In genomic region chr9:15802413-15803027, GRCm38 (mm10) we compare ENCODE assay signal across 14 mouse cellular contexts.
"Had no signal": no experiment of that assay in that cellular context is flagged by ENCODE, and none has a peak within 500 bp of the region (broad histone marks: within the 10 kb centered on the region; RNA-seq: fewer than 3 reads in every experiment).

No protein-coding gene starts in this region.

- H3K9me3 ChIP-seq: midbrain, embryonic 10.5 days; neural tube, embryonic 12.5 days; stomach, embryonic 15.5 days had no signal

- H3K27me3 ChIP-seq: midbrain, embryonic 12.5 days; neural tube, embryonic 12.5 days; stomach, embryonic 15.5 days had no signal

- H3K4me1 ChIP-seq: midbrain, embryonic 10.5 days; midbrain, embryonic 12.5 days; neural tube, embryonic 12.5 days; stomach, embryonic 15.5 days had no signal

- DNase-seq: lung, adult 18-20 months; lung, embryonic 14.5 days; lung, postnatal 10 days; lung, postnatal 4 days; midbrain, embryonic 14.5 days; right cerebral cortex, postnatal 14 days; thymus, adult 2 months; thymus, postnatal 25 days; thymus, postnatal 4 days had no signal

- H3K9ac ChIP-seq: lung, embryonic 14.5 days; midbrain, embryonic 12.5 days; neural tube, embryonic 12.5 days; stomach, embryonic 15.5 days had no signal

- H3K4me3 ChIP-seq: midbrain, embryonic 10.5 days; midbrain, embryonic 12.5 days; neural tube, embryonic 12.5 days; stomach, embryonic 15.5 days had no signal

- H3K27ac ChIP-seq: midbrain, embryonic 10.5 days; midbrain, embryonic 12.5 days; neural tube, embryonic 12.5 days; stomach, embryonic 15.5 days; stomach, postnatal 0 days had no signal

- H3K36me3 ChIP-seq: midbrain, embryonic 10.5 days; midbrain, embryonic 12.5 days; neural tube, embryonic 12.5 days; stomach, embryonic 15.5 days had no signal
